Mouse (Mus musculus): ENCODE data around the gene Ston2. TPM values are rescaled to one million over a fixed set of nuclear protein-coding genes. Genes with fewer than 3 reads are reported as not detected.

Ston2 gene
- polyA plus RNA-seq, 1 experiment from 2014 or later = 14.8 TPM

DNA sequence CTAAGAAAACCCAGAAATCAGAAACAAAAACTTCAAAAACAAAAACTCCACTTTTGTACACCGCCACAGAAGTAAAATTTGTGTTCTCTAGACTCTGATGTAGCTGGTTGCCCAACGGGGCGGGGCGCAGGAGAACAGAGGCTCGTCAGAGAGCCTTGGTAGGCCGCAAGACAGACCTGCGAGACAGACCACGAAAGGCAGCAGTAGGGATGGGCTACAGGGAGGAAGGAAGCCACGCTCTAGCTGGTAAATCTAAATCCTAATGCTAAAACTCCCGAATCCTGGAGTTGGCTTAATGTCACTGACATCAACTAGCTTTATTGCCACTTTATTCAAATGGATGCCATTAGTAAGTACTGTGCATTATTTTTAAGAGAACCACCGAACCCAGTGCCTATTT lies 18.9 kb upstream of the Ston2 start:
- ATAC-seq (no peak), DNase-seq (ENCODE audit: low read depth, low spot score) (no peak)
- in situ Hi-C loops (cut with MboI; ENCODE audit: low pct_unique_long_range_greater_than_20kb) = no loop called here
- no peaks in the 10 kb centered on the region for H3K27me3 ChIP-seq
- ChIA-PET CTCF (interaction anchor here (1.1 kb wide), 1 partner anchor 10 kb away, joined by 3 read pairs; no protein-coding TSS in a partner anchor), POLR2A (no interaction called here)
- no peak for TF ChIP-seq CTCF (IDR thresholded peaks at IDR 0.05)

DNA sequence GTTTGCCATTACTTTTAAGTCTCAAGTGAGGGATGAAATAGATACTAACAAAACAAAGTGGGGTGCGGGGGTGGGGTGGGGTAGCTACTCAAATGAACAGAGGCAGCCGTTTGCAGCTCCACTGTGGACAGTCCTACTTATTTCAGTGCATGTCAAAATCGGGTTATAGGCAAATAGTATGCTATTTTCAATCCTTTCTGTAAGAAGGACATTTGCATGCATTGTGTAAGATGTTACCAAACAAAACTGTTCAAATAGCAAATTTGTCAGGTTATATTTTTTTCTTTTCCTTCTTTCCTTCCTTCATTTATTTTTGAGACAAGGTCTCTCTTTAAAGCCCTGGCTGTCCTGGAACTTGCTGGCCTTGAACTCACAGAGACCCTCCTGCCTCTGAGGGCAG lies 16.1 kb upstream of the Ston2 start:
- in situ Hi-C loops (cut with MboI; ENCODE audit: low pct_unique_long_range_greater_than_20kb) = no loop called here
- TF ChIP-seq CTCF (IDR thresholded peaks at IDR 0.05) = no peak
- ATAC-seq (no peak), DNase-seq (ENCODE audit: low read depth, low spot score) (no peak)
- ChIA-PET POLR2A (no interaction called here), CTCF (no interaction called here)
- no peaks in the 10 kb centered on the region for H3K27me3 ChIP-seq

DNA sequence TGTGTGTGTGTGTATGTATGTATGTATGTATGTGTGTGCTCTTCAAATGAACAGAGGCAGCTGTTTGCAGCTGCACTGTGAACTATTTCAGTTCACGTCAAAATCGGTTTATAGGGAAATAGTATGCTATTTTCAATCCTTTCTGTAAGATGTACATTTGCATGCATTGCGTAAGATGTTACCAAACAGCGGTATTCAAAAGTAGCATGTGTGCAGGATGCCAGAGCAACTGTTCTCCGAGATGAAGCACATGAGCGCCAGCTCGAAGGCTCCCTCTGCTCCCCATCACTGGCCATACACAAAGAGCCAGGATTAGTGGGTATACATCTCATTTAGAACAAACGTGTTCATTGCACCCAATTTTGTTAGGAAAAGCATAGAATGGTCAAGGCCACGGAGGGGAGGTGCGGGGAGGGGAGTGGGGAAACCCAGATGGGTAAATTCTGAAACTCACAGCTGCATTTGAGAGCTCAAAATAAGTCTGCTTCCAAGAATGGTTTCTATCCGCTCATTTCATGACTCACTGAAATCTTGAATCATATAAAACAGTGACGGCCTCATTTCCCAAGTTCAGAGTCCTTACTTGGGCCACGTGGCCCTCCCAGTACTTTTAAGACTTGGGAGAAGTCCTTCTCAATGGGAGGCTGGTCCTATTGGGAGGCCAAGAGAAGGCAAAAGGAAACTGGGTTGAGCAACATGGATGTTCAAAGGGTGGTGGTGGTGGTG lies 15.2 kb upstream of the Ston2 start:
- TF ChIP-seq CTCF (IDR thresholded peaks at IDR 0.05) = no peak
- ATAC-seq = no peak
- ChIA-PET CTCF (interaction anchor here (1.9 kb wide), 1 partner anchor 14 kb away, joined by 6 read pairs; no protein-coding TSS in a partner anchor), POLR2A (no interaction called here)
- no peaks in the 10 kb centered on the region for H3K27me3 ChIP-seq
- DNase-seq (ENCODE audit: low read depth, low spot score) = no peak
- in situ Hi-C loops (cut with MboI; ENCODE audit: low pct_unique_long_range_greater_than_20kb) = no loop called here

DNA sequence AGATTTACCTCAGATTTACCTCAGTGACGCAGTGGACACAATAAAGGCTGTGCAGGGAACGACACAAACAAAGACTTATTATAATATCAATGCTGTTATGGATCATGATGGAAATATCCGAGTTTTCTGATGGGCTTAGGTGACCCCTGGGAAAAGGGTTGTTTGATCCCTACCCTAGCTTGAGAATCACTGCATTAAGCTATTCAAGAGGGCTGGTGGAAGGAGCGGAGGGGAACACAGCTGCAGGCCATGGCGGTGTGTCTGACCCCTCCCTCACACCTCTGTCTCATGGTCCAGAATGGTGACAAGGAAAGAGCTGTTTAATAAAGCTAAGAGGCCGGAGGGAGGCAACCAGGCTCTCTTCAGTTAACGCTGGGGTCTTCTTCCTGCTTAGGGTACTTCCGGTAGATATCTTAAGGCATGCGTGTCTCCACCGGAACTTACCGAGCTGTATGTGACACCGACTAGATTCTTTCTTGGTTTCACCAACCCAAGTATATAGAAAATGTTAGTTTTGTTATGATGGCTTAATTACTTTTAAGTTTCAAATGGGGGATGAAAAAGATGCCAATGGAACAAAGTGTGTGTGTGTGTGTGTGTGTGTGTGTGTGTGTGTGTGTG lies 14.5 kb upstream of the Ston2 start:
- CTCF ChIA-PET = interaction anchor here (1.9 kb wide), 1 partner anchor 13 kb away, joined by 6 read pairs; no protein-coding TSS in a partner anchor
- ATAC-seq (no peak), DNase-seq (ENCODE audit: low read depth, low spot score) (no peak)
- no peak for TF ChIP-seq CTCF (IDR thresholded peaks at IDR 0.05)
- in situ Hi-C loops (cut with MboI; ENCODE audit: low pct_unique_long_range_greater_than_20kb) = no loop called here
- POLR2A ChIA-PET = no interaction called here
- H3K27me3 ChIP-seq = no peaks in the 10 kb centered on the region

DNA sequence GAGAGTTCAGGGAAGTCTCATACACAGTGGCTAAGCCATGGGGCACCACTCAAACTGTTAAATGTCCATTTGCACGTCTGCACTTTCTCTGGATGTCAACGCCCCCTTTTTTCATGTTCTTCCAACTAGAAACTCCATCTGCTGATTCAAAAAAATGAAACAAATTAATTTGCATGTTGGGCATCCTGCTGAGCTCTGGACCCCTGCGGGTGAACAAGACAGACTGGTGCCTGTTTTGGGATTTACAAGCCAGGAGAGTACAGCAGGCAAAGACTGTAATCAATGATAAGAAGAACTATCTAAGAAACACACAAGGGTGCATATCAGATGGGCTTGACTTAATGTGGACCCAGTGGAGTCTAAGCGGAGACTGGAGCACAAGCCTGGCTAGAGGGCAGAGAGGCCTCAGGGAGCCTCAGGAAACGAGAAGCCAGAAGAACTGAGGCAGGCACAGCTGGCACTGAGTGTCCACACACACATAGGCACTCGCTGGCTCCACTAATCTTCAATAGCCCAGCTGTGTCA lies 12.7 kb upstream of the Ston2 start:
- in situ Hi-C loops (cut with MboI; ENCODE audit: low pct_unique_long_range_greater_than_20kb) = no loop called here
- TF ChIP-seq CTCF (IDR thresholded peaks at IDR 0.05) = no peak
- POLR2A ChIA-PET = no interaction called here
- no peak for DNase-seq (ENCODE audit: low read depth, low spot score)
- CTCF ChIA-PET = interaction anchor here (1.3 to 1.6 kb wide), 2 partner anchors 11 to 160 kb away, joined by 3 to 4 read pairs; no protein-coding TSS in a partner anchor
- H3K27me3 ChIP-seq = no peaks in the 10 kb centered on the region
- no peak for ATAC-seq

DNA sequence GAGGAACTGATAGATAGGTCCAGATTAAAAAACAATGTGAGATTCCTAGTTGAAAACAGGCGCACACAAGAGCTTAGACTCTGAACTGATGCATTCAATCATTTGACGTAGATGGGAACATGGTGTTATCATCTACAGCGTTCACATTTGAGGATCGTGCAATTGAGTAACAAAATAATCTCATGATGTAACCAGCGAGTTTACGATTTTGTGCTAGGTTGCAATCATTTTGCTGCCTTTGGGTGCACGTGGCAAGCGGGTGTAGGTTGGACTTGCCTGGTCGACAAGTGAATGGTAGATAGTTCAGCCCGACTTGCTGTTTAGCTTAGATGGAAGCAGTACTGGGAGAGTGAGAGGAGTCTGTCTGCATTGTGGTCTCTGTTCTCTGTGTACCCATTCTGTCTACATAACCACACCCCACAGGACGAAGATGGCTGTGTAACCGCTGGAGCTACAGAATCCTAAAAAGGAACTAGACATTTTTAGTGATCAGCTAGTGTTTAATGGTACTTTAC lies 11.7 kb upstream of the Ston2 start:
- ChIA-PET CTCF (interaction anchor here (0.7 to 1.6 kb wide), 5 partner anchors 12 to 377 kb away, joined by 3 to 4 read pairs (median 3); no protein-coding TSS in a partner anchor), POLR2A (no interaction called here)
- no peak for DNase-seq (ENCODE audit: low read depth, low spot score)
- no peak for ATAC-seq
- TF ChIP-seq CTCF (IDR thresholded peaks at IDR 0.05) = no peak
- in situ Hi-C loops (cut with MboI; ENCODE audit: low pct_unique_long_range_greater_than_20kb) = loop anchor here (25.0 kb wide), 1 partner anchor 388 kb away; no protein-coding TSS in a partner anchor
- no peaks in the 10 kb centered on the region for H3K27me3 ChIP-seq

DNA sequence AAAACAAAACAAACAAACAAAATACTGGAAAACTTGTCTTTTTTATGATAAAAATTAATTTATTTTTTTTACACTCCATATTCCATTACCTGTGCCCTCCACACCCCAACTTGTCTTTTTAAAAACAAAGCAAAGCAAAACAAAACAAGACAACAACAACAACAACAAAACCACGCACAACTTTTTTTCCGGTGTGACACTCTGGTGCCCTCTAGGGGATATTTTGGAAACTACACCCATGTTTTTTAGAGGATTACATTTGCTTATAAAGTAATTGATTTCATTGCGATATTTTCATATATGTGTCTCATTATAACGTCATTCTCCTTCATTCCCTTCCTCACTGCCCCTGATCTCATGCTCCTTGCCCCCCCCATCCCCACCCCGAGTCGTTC lies 11.2 kb upstream of the Ston2 start:
- in situ Hi-C loops (cut with MboI; ENCODE audit: low pct_unique_long_range_greater_than_20kb) = loop anchor here (25.0 kb wide), 1 partner anchor 387 kb away; no protein-coding TSS in a partner anchor
- TF ChIP-seq CTCF (IDR thresholded peaks at IDR 0.05) = peak; percentile 65
- ChIA-PET CTCF (interaction anchor here (0.7 to 1.6 kb wide), 2 partner anchors 158 to 174 kb away, joined by 3 to 4 read pairs; no protein-coding TSS in a partner anchor), POLR2A (no interaction called here)
- H3K27me3 ChIP-seq = peaks cover under 1% of the 10 kb centered on the region
- ATAC-seq (no peak), DNase-seq (ENCODE audit: low read depth, low spot score) (no peak)

DNA sequence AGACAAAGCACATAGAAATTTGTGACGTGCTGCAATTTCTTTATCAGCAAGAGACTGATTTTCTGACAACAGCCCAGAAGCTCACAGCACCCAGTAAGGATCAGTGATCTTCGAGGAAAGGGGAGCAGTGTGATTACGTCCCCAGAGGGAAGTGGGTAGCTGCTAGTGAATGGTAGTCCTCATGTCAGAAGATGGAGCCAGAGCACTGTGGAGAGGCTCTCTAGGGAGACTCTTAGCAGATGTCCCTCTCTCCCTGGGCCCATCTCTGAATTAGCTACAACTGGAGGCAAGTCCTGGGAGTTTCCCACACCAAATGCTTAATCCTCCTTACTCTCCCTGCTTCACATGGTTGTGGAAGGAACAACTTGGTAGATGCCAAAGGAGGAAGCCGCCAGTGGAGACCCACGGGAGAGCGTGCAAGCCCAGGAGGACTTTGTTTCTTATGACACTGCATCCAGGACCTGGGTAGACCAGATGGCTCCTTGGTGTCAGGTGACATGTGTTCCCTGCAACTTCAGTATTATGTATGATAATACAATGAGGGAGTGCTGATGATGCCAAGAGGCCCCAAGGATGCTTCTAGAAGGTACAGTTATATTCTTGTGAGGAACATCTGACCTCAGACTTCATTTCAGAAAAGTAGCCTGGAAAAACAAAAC lies 10.7 kb upstream of the Ston2 start:
- TF ChIP-seq CTCF (IDR thresholded peaks at IDR 0.05) = no peak
- in situ Hi-C loops (cut with MboI; ENCODE audit: low pct_unique_long_range_greater_than_20kb) = loop anchor here (25.0 kb wide), 1 partner anchor 387 kb away; no protein-coding TSS in a partner anchor
- no peak for ATAC-seq
- DNase-seq (ENCODE audit: low read depth, low spot score) = no peak
- POLR2A ChIA-PET = no interaction called here
- CTCF ChIA-PET = no interaction called here
- H3K27me3 ChIP-seq = peaks cover 5% of the 10 kb centered on the region

DNA sequence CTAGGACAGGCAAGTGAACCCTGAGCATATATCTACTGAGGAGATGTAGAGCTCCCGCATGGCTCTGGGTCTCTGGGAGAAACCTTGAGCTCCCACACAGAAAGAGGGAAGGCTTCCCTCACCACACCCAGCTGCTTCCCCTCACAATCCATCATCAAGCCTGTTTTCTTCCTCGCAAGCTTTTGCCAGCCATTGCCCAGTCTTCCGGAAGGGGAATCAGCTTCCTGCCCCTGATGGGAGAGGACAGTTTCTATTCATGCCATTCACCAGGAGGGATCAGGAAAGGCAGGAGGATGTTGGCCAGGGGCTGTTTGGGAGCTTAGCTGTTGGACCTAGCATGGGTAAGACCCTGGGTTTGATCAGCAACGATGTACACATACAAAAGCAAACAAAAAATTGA lies 8.6 kb upstream of the Ston2 start:
- CTCF ChIA-PET = interaction anchor here (1.7 kb wide), 1 partner anchor 156 kb away, joined by 5 read pairs; no protein-coding TSS in a partner anchor
- TF ChIP-seq CTCF (IDR thresholded peaks at IDR 0.05) = no peak
- POLR2A ChIA-PET = no interaction called here
- in situ Hi-C loops (cut with MboI; ENCODE audit: low pct_unique_long_range_greater_than_20kb) = loop anchor here (25.0 kb wide), 1 partner anchor 384 kb away; no protein-coding TSS in a partner anchor
- H3K27me3 ChIP-seq = peaks cover 7% of the 10 kb centered on the region
- DNase-seq (ENCODE audit: low read depth, low spot score) (no peak), ATAC-seq (no peak)

DNA sequence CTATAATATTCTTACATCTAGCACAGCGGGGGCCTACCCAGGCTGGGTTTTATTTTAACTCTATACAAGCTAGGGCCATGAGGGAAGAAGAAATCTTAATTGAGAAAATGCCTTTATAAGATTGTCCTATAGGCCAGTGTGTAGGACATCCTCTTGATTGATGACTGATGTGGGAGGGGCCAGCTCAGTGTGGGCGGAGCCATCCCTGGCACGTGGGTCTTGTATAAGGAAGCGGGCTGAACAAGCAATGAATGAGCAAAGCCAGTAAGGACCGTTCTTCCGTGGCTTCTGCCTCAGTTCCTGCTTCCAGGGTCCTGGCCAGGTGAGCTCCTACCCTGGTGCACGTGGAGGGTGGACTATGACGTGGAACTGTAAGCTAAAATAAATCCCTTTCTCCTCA lies 5.1 kb upstream of the Ston2 start:
- ChIA-PET POLR2A (no interaction called here), CTCF (interaction anchor here (1.3 kb wide), 1 partner anchor 137 kb away, joined by 3 read pairs; no protein-coding TSS in a partner anchor)
- no peak for TF ChIP-seq CTCF (IDR thresholded peaks at IDR 0.05)

More for the DNA sequence above, 5.1 kb upstream of the Ston2 start:
- no peak for ATAC-seq
- no peak for DNase-seq (ENCODE audit: low read depth, low spot score)
- H3K27me3 ChIP-seq = peaks cover 7% of the 10 kb centered on the region
- in situ Hi-C loops (cut with MboI; ENCODE audit: low pct_unique_long_range_greater_than_20kb) = loop anchor here (5.0 to 25.0 kb wide), 2 partner anchors 151 to 381 kb away; no protein-coding TSS in a partner anchor

Measured in Patski (cell line).